Mouse (Mus musculus) heart, embryonic 10.5 days (tissue): ENCODE results near the gene Csf3. TPM values are rescaled to one million over a fixed set of nuclear protein-coding genes. Genes with fewer than 3 reads are reported as not detected.
"Not testable (repeated sequence)": the region's sequence is repeated elsewhere in the genome, so short reads cannot be mapped to it uniquely, and the experiment has no call there.

Experiments used
- DNase-seq: peaks from one replicate; pipeline ENCODE4 v3.0.0-alpha.2; 2017; ENCODE audit warnings: low spot score
- H3K27ac ChIP-seq: fragments of 300-500 bp; sonication (generic); 2 replicates; pipeline ENCODE4 v1.5.1; 2016; ENCODE audit warnings: mild to moderate bottlenecking
- H3K27me3 ChIP-seq: fragments of 300-500 bp; sonication (generic); 2 replicates; pipeline ENCODE4 v1.6.1; 2016; ENCODE audit warnings: mild to moderate bottlenecking; ENCODE audit not compliant: poor library complexity, insufficient read depth, severe bottlenecking
- H3K36me3 ChIP-seq: fragments of 300-500 bp; sonication (generic); 2 replicates; pipeline ENCODE4 v1.6.1; 2016; ENCODE audit warnings: mild to moderate bottlenecking, moderate library complexity
- H3K4me1 ChIP-seq: fragments of 300-500 bp; sonication (generic); 2 replicates; pipeline ENCODE4 v1.6.1; 2016; ENCODE audit warnings: mild to moderate bottlenecking
- H3K4me3 ChIP-seq: fragments of 300-500 bp; sonication (generic); 2 replicates; pipeline ENCODE4 v1.5.1; 2016; ENCODE audit warnings: mild to moderate bottlenecking, moderate library complexity
- H3K9me3 ChIP-seq: fragments of 300-500 bp; sonication (generic); 2 replicates; pipeline ENCODE4 v1.6.1; 2016; ENCODE audit warnings: mild to moderate bottlenecking, moderate library complexity
- WGBS: fragments of 180-500 bp; shearing (Covaris S2); methylation state at CpG from one replicate; pipeline ENCODE4 v1.1.7; 2016; 5-methylcytosine and 5-hydroxymethylcytosine counted together
- polyA plus RNA-seq: library from polyadenylated mRNA; unstranded; fragments of >200 nt; fragmentation: Nextera tagmentation; extraction: Ambion mirVana; gene quantifications from 2 replicates; pipeline ENCODE4 v1.2.1, GENCODE M21; 2016

Csf3 gene
- polyA plus RNA-seq, 1 experiment from 2014 or later = not detected

- no peak overlapping the region for H3K4me3 ChIP-seq
- H3K27me3 ChIP-seq = no peaks in the 10 kb centered on the region
- no peaks in the 10 kb centered on the region for H3K9me3 ChIP-seq
- no peak for DNase-seq
- peaks cover 42% of the 10 kb centered on the region for H3K36me3 ChIP-seq
- peaks cover 31% of the 10 kb centered on the region for H3K4me1 ChIP-seq
- WGBS = 73% methylated on average over 2 of the region's 2 CpGs
- H3K27ac ChIP-seq = no peak overlapping the region
Measured at GRCm38 (mm10) chr11:98720756-98721155, 19.7 kb downstream of the Csf3 start.

GRCm38 (mm10) chr11:98721458-98722226 lies 20.6 kb downstream of the Csf3 start:
- 61% methylated on average over 24 of the region's 24 CpGs for whole genome bisulfite sequencing
- peak; percentile 88 for DNase-seq

GRCm38 (mm10) chr11:98723098-98723497 lies 22.0 kb downstream of the Csf3 start:
- no peak for DNase-seq
- H3K27ac ChIP-seq = no peak overlapping the region
- no peaks in the 10 kb centered on the region for H3K9me3 ChIP-seq
- no peak overlapping the region for H3K4me3 ChIP-seq
- 77% methylated on average over 7 of the region's 7 CpGs for WGBS
- H3K27me3 ChIP-seq = no peaks in the 10 kb centered on the region
- peaks cover 27% of the 10 kb centered on the region for H3K4me1 ChIP-seq
- H3K36me3 ChIP-seq = peaks cover 41% of the 10 kb centered on the region

More at GRCm38 (mm10) chr11:98721458-98722226, 20.6 kb downstream of the Csf3 start:
- H3K4me3 ChIP-seq = peak overlapping the region; percentile 31
- H3K27me3 ChIP-seq = no peaks in the 10 kb centered on the region
- peaks cover 31% of the 10 kb centered on the region for H3K4me1 ChIP-seq
- no peaks in the 10 kb centered on the region for H3K9me3 ChIP-seq
- peaks cover 42% of the 10 kb centered on the region for H3K36me3 ChIP-seq
- H3K27ac ChIP-seq = peak overlapping the region; percentile 73

- Histone ChIP-seq H3K36me3 (peaks cover 35% of the 10 kb centered on the region), H3K27ac (no peak overlapping the region), H3K27me3 (no peaks in the 10 kb centered on the region), H3K9me3 (no peaks in the 10 kb centered on the region), H3K4me1 (peaks cover 20% of the 10 kb centered on the region), H3K4me3 (no peak overlapping the region)
- WGBS = 94% methylated on average over 15 of the region's 15 CpGs
- no peak for DNase-seq
Measured at GRCm38 (mm10) chr11:98725926-98726506, 25.0 kb downstream of the Csf3 start.

GRCm38 (mm10) chr11:98729119-98729588 lies 28.1 kb downstream of the Csf3 start, which contains the start of gene Med24:
Gene Med24, minus strand, starts transcription at chr11:98729435.
- under 1% methylated on average over 16 of the region's 16 CpGs for WGBS
- peak; percentile 95 for DNase-seq
- no peaks in the 10 kb centered on the region for H3K27me3 ChIP-seq

GRCm38 (mm10) chr11:98730727-98731126 lies 29.7 kb downstream of the Csf3 start:
- H3K36me3 ChIP-seq = peaks cover 21% of the 10 kb centered on the region
- DNase-seq = no peak
- peaks cover 4% of the 10 kb centered on the region for H3K4me1 ChIP-seq
- H3K4me3 ChIP-seq = no peak overlapping the region
- H3K9me3 ChIP-seq = no peaks in the 10 kb centered on the region
- 66% methylated on average over 4 of the region's 4 CpGs for WGBS
- no peak overlapping the region for H3K27ac ChIP-seq
- no peaks in the 10 kb centered on the region for H3K27me3 ChIP-seq

More at GRCm38 (mm10) chr11:98729119-98729588, 28.1 kb downstream of the Csf3 start, which contains the start of gene Med24:
- Histone ChIP-seq H3K9me3 (no peaks in the 10 kb centered on the region), H3K36me3 (peaks cover 32% of the 10 kb centered on the region), H3K27ac (peak within 1 kb of the TSS; percentile 87), H3K4me3 (peak within 1 kb of the TSS; percentile 68), H3K4me1 (peaks cover 4% of the 10 kb centered on the region)

DNA sequence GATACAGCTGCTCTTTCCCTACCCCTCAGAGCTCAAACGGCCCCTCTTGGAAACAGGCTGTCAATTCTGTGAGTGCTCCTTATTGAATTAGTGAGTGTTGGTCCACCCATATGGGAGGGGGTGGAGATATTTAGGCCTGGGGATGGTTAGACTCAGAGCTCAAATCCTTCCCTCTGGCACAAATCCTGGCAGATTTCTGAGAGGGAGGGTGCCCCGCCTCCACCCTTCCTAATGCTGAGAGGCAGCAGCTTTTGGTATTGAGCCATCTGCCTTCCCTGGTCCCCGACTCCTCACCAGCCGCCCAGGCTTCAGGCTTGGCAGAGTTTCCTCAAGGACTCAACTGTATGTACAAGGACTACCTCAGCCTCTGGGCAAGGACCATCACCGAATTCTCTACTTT lies 30.1 kb downstream of the Csf3 start:
- no peak overlapping the region for H3K27ac ChIP-seq
- no peak overlapping the region for H3K4me3 ChIP-seq
- no peak for DNase-seq
- H3K4me1 ChIP-seq = peaks cover 4% of the 10 kb centered on the region
- H3K9me3 ChIP-seq = no peaks in the 10 kb centered on the region
- H3K36me3 ChIP-seq = peaks cover 16% of the 10 kb centered on the region
- WGBS = 56% methylated on average over 5 of the region's 5 CpGs
- no peaks in the 10 kb centered on the region for H3K27me3 ChIP-seq

- 65% methylated on average over 3 of the region's 3 CpGs for WGBS
Measured at GRCm38 (mm10) chr11:98734020-98734419, 33.0 kb downstream of the Csf3 start.

DNA sequence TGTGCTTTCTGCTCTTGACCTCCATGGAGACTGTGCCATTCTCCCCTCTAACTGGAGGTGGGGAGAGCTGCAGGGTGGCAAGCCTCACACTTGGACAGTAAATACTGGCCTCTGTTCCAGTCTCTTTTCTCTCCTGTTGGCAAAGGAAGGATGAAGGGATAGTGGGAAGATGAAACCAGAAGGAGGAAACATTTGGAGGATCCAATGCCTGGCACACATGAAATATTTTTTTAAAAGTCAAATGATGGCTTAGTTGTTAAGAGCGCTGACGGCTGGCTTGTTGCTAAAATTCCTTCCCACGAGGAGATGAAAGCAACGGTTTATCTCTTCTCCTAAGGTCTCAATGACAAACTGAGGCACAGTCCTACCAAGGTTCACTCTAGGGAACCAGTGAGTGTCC lies 34.0 kb downstream of the Csf3 start:
- no peak overlapping the region for H3K4me3 ChIP-seq
- WGBS = 92% methylated on average over 4 of the region's 4 CpGs
- H3K9me3 ChIP-seq = no peaks in the 10 kb centered on the region
- H3K36me3 ChIP-seq = no peaks in the 10 kb centered on the region
- DNase-seq = no peak
- H3K27me3 ChIP-seq = no peaks in the 10 kb centered on the region
- H3K4me1 ChIP-seq = peaks cover 20% of the 10 kb centered on the region
- H3K27ac ChIP-seq = no peak overlapping the region

More at GRCm38 (mm10) chr11:98734020-98734419, 33.0 kb downstream of the Csf3 start:
- no peak for DNase-seq
- H3K4me1 ChIP-seq = peaks cover 10% of the 10 kb centered on the region
- no peaks in the 10 kb centered on the region for H3K9me3 ChIP-seq
- H3K4me3 ChIP-seq = no peak overlapping the region
- no peaks in the 10 kb centered on the region for H3K27me3 ChIP-seq
- no peaks in the 10 kb centered on the region for H3K36me3 ChIP-seq
- H3K27ac ChIP-seq = no peak overlapping the region

DNA sequence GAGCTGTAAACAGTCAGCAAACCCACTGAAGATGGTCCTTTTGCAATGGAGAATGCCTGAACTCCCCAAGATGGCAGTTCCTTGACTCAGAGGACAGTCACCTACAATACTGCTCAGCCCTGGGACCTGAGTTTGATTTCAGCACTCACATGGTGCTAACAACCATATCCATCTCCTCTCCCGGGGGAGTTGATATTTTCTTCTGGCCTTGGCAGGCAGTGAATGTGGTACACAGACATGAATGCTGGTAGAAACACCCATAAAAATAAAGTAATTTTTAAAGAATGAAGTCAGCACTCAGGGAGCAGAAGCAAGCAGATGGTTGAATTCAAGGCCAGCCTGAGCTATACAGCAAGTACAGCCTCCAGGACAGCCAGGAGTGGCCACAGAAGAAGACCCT lies 35.1 kb downstream of the Csf3 start:
- Histone ChIP-seq H3K4me3 (no peak overlapping the region), H3K36me3 (no peaks in the 10 kb centered on the region), H3K27ac (no peak overlapping the region), H3K4me1 (peaks cover 30% of the 10 kb centered on the region), H3K9me3 (no peaks in the 10 kb centered on the region), H3K27me3 (no peaks in the 10 kb centered on the region)
- no peak for DNase-seq
- 93% methylated on average over 1 of the region's 1 CpGs for WGBS

DNA sequence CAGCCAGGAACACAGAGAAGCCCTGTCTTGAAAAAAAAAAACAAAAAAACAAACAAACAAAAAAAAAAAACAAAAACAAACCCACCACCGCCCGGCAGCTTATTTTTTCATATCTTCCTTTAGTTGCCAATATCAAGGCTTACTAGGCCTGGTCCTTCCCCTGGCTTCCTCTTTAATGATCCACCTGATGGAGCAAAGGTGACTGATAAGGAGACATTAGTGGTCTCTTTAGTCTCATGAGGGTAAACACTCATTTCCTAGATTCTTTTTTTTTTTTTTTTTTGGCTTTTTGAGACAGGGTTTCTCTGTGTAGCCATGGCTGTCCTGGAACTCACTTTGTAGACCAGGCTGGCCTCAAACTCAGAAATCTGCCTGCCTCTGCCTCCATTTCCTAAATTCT lies 36.2 kb downstream of the Csf3 start:
- DNase-seq, H3K9me3 ChIP-seq, H3K36me3 ChIP-seq, H3K27ac ChIP-seq, H3K4me3 ChIP-seq, H3K27me3 ChIP-seq: not testable (repeated sequence)
- peaks cover 41% of the 10 kb centered on the region for H3K4me1 ChIP-seq
- 81% methylated on average over 2 of the region's 2 CpGs for WGBS

DNA sequence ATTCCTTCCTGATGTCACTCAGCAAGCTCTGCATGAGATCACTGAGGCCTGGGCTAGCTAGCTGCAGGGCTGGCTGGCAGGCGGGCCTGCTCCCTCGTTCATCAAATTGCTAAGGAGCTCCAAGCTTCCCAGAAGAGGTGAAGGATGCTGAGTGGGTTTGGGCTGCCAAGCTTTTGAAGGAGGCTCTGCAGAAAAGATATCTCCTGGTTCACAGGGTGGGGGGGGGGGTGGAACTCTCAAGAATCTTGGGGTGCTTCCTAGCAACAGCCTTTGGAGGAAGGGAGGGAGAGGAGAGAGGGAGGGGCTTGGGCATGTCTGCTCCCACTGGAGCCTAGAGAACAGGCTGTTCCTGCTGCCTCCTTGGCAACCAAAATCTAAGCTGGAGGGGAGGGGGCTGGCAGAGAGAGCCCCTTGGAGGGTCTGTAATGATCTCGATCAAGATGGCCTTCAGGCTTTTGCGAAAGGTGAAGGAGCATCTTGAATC lies 37.4 kb downstream of the Csf3 start:
- DNase-seq = no peak
- WGBS = 42% methylated on average over 4 of the region's 4 CpGs
- Histone ChIP-seq H3K36me3 (no peaks in the 10 kb centered on the region), H3K4me1 (peaks cover 53% of the 10 kb centered on the region), H3K4me3 (no peak overlapping the region), H3K27me3 (no peaks in the 10 kb centered on the region), H3K9me3 (no peaks in the 10 kb centered on the region), H3K27ac (peak overlapping the region; percentile 67)

GRCm38 (mm10) chr11:98738925-98739324 lies 37.9 kb downstream of the Csf3 start:
- 50% methylated on average over 9 of the region's 9 CpGs for WGBS
- H3K4me3 ChIP-seq = no peak overlapping the region
- DNase-seq = no peak
- H3K27me3 ChIP-seq = no peaks in the 10 kb centered on the region
- no peaks in the 10 kb centered on the region for H3K36me3 ChIP-seq
- peak overlapping the region; percentile 67; the same call in 1 of the 2 replicates for H3K27ac ChIP-seq
- peaks cover 58% of the 10 kb centered on the region for H3K4me1 ChIP-seq
- H3K9me3 ChIP-seq = no peaks in the 10 kb centered on the region
